Comparison of ENCODE assay signal across 7 mouse cellular contexts in the genomic region with DNA sequence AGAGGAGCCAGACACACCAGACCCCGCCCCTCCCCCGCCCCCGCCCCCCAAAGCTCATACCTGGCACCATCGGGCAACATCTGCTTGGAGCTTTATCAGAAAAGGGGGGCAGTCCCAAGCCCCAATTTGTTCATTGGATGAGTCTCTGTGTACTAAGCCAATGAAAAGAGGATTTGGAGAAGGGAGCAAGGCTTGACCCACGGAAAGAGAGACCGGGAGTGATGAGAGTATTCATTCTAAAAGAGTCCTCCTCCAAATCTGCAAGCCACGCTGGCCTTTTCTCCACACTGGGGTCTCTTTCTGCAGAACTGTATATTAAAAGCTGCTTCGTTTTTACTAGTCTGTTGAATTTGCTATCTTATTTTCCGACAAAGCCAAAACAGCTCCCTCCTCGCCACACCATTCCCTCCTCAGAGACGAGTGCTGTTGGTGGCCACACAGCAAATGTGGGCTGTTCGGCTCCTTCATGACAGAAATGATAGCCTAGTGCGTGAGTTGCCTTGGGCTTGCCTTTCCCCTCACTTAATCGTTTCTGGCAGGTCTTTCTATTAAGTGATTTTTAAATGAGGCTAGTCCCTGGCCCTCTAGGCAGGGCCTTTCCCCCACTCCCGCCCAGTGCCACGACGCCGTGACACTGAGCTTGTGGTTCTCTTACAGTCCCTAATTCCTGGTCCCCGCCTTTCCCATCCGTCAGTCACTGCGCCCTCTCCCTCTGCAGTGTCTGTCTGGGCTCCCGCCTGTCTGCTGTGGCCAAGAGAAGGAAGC. TPM values are rescaled to one million over a fixed set of nuclear protein-coding genes. Genes with fewer than 3 reads are reported as not detected.
DNase-seq lines count a peak whose midpoint lies in the region; ATAC-seq and TF ChIP-seq lines count a peak whose summit lies in the region.

No protein-coding gene starts in this region.

- peak overlapping the region; percentile 56 for H3K4me3 ChIP-seq in ES-Bruce4 (ENCODE audit: low read depth, low read length)

- TF ChIP-seq POLR2A in ES-Bruce4 (IDR thresholded peaks at IDR 0.05; ENCODE audit: insufficient read depth, low read length), result no peak

- no peak for ATAC-seq in erythroid progenitor cell, adult 5-6 weeks (replicated peaks; ENCODE audit: low FRiP score, poor library complexity, severe bottlenecking)
- no peak for ATAC-seq in monocyte, adult 5-6 weeks (replicated peaks; ENCODE audit: insufficient number of reproducible peaks, low FRiP score, low TSS enrichment, poor library complexity, severe bottlenecking)

- H3K9me3 ChIP-seq in ES-Bruce4 (replicated peaks; ENCODE audit: control insufficient read depth, insufficient read depth, low read length, poor library complexity, severe bottlenecking), result no peaks in the 10 kb centered on the region

- TF ChIP-seq CTCF in ES-Bruce4 (IDR thresholded peaks at IDR 0.05; ENCODE audit: low read depth, low read length), result no peak

- peaks cover 2% of the 10 kb centered on the region for H3K4me1 ChIP-seq in ES-Bruce4 (ENCODE audit: control insufficient read depth, insufficient read depth, low read length)

- DNase-seq in MN1 (ENCODE audit: low spot score), result peak; percentile 71
- peak; percentile 12 for DNase-seq in heart, postnatal 4 days
- peak; percentile 55 for DNase-seq in lung, postnatal 36 days
- DNase-seq in left cerebral cortex, postnatal 10 days (ENCODE audit: extremely low spot score in 1 of 2, low spot score in 2 of 2), result no peak

- peak overlapping the region; percentile 24 for H3K9ac ChIP-seq in ES-Bruce4 (ENCODE audit: low read depth, poor library complexity, severe bottlenecking)

- no peak for TF ChIP-seq EP300 in ES-Bruce4 (IDR thresholded peaks at IDR 0.05; ENCODE audit: insufficient read depth, low read depth, low read length)

- no peaks in the 10 kb centered on the region for H3K36me3 ChIP-seq in ES-Bruce4 (ENCODE audit: control insufficient read depth, insufficient read depth, low read length, poor library complexity, severe bottlenecking)

- intact Hi-C loops in left cerebral cortex, postnatal 10 days (cut with DNase I), result no loop called here

- no peaks in the 10 kb centered on the region for H3K27me3 ChIP-seq in ES-Bruce4 (ENCODE audit: control insufficient read depth, insufficient read depth, low read length, poor library complexity, severe bottlenecking)

- H3K27ac ChIP-seq in ES-Bruce4 (ENCODE audit: insufficient read depth, low read length), result no peak overlapping the region

RNA-seq across cellular contexts. Expression of a gene that starts 41.7 kb away (rescaled TPM):
- 26.6 and 30.5 TPM in 2 replicates for polyA plus RNA-seq in ES-Bruce4 (2011; ENCODE audit: insufficient read depth, insufficient read length, low read depth, missing spikeins)
- total RNA-seq in heart, postnatal 4 days (2021), result 10 to 100 TPM; 40.0 to 42.1 TPM
- 10 to 100 TPM; 15.0 to 16.8 TPM for total RNA-seq in left cerebral cortex, postnatal 10 days (2021)
- total RNA-seq in erythroid progenitor cell, adult 5-6 weeks (2015; ENCODE audit: low replicate concordance), result 0.42 and 1.4 TPM in 2 replicates
- total RNA-seq in erythroid progenitor cell, adult 5-6 weeks (2017; ENCODE audit: low replicate concordance), result 2.3 and 3.2 TPM in 2 replicates
- 1.8 to 6.5 TPM (median 5.8 TPM) in 3 replicates for total RNA-seq in monocyte, adult 5-6 weeks (2017)

Comparison
In these comparisons a context has a peak if more than half of its experiments do, and no peak if none do; other contexts are left out.
1. DNase-seq: peak in MN1 (single experiment), heart, postnatal 4 days (single experiment) and lung, postnatal 36 days (single experiment); none in left cerebral cortex, postnatal 10 days (0 of 2).